Mouse (Mus musculus) kidney, adult 2 months (tissue): ENCODE data around the gene Vsig10l.

Experiments
- CTCF ChIP-seq: fragments of 200-500 bp; conservative IDR thresholded peaks from 2 replicates; pipeline ENCODE4 v1.5.1; 2011; ENCODE audit warnings: low read depth, mild to moderate bottlenecking, control low read depth, low read length, moderate library complexity, mixed read lengths; ENCODE audit not compliant: insufficient read depth, insufficient read length
- POLR2A ChIP-seq: fragments of 200-500 bp; IDR thresholded peaks from one replicate; pipeline ENCODE4 v1.6.1; 2011; ENCODE audit warnings: low read depth, low read length, control low read depth

DNA sequence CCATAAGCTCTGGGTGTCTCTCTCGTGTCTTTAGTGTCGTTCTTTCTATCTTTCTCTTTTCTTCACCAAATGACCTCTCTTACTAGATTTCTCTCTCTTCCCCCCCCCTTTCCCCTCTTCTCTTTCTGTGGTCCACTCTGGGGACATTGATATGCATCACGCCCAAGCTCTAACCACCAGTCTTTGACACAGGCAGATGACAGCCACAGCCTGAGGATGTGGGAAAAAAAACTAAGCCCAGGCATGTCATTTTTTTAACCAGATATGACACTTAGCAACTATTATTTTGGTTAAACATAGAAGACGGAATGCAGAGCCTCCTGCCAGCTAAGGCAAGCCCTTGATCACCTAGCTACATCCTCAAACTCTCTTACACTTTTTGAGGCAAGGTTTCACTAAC lies 24.3 kb upstream of the Vsig10l start:
- no peak for TF ChIP-seq CTCF
- TF ChIP-seq POLR2A: no peak
